Mouse (Mus musculus): ENCODE data around the gene Zbtb39.

DNA sequence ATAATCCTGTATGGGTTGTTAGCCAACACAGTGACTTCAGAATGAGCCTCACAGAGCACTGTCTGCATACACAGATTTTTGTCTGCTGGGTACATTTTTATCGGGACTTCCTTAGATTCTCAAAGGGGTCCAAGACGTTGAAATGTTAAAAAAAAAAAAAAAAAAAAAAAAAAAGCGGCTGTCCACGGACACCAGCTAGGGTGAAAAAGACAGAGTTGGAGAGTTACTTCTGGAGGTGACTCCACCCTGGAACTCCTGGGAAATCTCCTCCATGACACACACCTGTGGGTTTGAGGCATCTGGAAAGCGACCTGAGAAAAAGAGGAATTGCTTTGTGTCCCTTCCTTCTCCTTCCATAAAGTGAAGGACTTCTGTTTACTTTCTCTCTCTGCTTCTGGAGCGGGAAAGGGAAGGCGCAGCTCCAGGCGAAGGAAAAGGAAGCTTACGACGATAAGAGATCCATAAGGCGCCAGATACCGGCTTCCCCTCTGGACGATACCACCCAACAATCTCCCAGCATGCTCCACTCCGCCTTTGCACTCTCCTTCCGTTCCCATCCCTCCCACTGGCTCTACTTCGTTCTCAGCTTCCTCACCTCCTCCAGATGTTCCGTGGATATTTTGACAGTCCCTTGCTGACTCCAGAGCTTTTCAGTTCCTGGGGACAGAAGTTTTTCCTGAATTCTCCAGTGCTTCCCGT, 16.6 kb downstream of the Zbtb39 start:
- TF ChIP-seq CTCF (IDR thresholded peaks at IDR 0.05; ENCODE audit: low read depth, low read length), result no peak
- TF ChIP-seq POLR2A (IDR thresholded peaks at IDR 0.05; ENCODE audit: extremely low read depth, insufficient read depth, low read length), result no peak

All from liver, adult 2 months (tissue).